Mouse (Mus musculus) hindbrain, embryonic 15.5 days (tissue): ENCODE data around the gene Olfr597. TPM values are rescaled to one million over a fixed set of nuclear protein-coding genes. Genes with fewer than 3 reads are reported as not detected.
"Not testable (repeated sequence)": the region's sequence is repeated elsewhere in the genome, so short reads cannot be mapped to it uniquely, and the experiment has no call there.

Source experiments
- ATAC-seq: fragments of 200-750 bp; cut with Nextera tagmentation; 2 replicates; pipeline ENCODE4 v1.8.0; 2017; ENCODE audit warnings: low read depth, moderate number of reproducible peaks, moderate TSS enrichment; ENCODE audit not compliant: low FRiP score
- H3K27ac ChIP-seq: fragments of 300-500 bp; sonication (generic); replicated peaks from 2 replicates; pipeline ENCODE4 v1.5.1; 2015; ENCODE audit warnings: mild to moderate bottlenecking, inconsistent platforms
- H3K27me3 ChIP-seq: fragments of 300-500 bp; sonication (generic); 2 replicates; pipeline ENCODE4 v1.6.1; 2015; ENCODE audit warnings: control low read depth, inconsistent platforms
- H3K36me3 ChIP-seq: fragments of 300-500 bp; sonication (generic); 2 replicates; pipeline ENCODE4 v1.6.1; 2015; ENCODE audit warnings: control low read depth, inconsistent platforms
- H3K4me1 ChIP-seq: fragments of 300-500 bp; sonication (generic); replicated peaks from 2 replicates; pipeline ENCODE4 v1.6.1; 2015; ENCODE audit warnings: control low read depth, inconsistent platforms
- H3K4me2 ChIP-seq: fragments of 300-500 bp; sonication (generic); 2 replicates; pipeline ENCODE4 v1.6.1; 2015; ENCODE audit warnings: moderate library complexity, mild to moderate bottlenecking, inconsistent platforms
- H3K4me3 ChIP-seq: fragments of 300-500 bp; sonication (generic); 2 replicates; pipeline ENCODE4 v1.5.1; 2015; ENCODE audit warnings: mild to moderate bottlenecking, inconsistent platforms
- H3K9ac ChIP-seq: fragments of 300-500 bp; sonication (generic); 2 replicates; pipeline ENCODE4 v1.6.1; 2015; ENCODE audit warnings: inconsistent platforms
- H3K9me3 ChIP-seq: fragments of 300-500 bp; sonication (generic); 2 replicates; pipeline ENCODE4 v1.6.1; 2016; ENCODE audit warnings: control low read depth, inconsistent platforms
- WGBS: fragments of 180-500 bp; shearing (Covaris S2); methylation state at CpG from one replicate; pipeline ENCODE4 v1.1.7; 2015; 5-methylcytosine and 5-hydroxymethylcytosine counted together
- microRNA-seq: library from miRNA; unstranded; fragments of <30 nt; microRNA quantifications from one replicate; pipeline ENCODE4, GENCODE M21; 2016
- polyA plus RNA-seq: library from polyadenylated mRNA; unstranded; fragments of >200 nt; fragmentation: Nextera tagmentation; extraction: Ambion mirVana; gene quantifications from 2 replicates; pipeline ENCODE4 v1.2.1, GENCODE M21; 2015

The Olfr597 gene
- polyA plus RNA-seq = not detected in 2 replicates

- not testable (repeated sequence) for H3K27me3 ChIP-seq, H3K4me3 ChIP-seq, H3K9me3 ChIP-seq, H3K36me3 ChIP-seq, ATAC-seq, H3K4me2 ChIP-seq, H3K4me1 ChIP-seq, H3K27ac ChIP-seq, H3K9ac ChIP-seq
- 95% methylated on average over 2 of the region's 2 CpGs for WGBS
These were observed at the start of gene Olfr597 for GRCm38 (mm10) chr7:103316015-103316414. Olfr597 (plus strand) TSS chr7:103316315.

GRCm38 (mm10) chr7:103305348-103305747, 10.8 kb upstream of the Olfr597 start, which contains the start of gene Olfr596:
Olfr596 (plus strand) TSS chr7:103305648.
- WGBS = 87% methylated on average over 2 of the region's 2 CpGs
- not testable (repeated sequence) for ATAC-seq, H3K9ac ChIP-seq

GRCm38 (mm10) chr7:103323268-103323667, 7.2 kb downstream of the Olfr597 start, which contains the start of gene Olfr598:
Olfr598 (plus strand) TSS chr7:103323568.
- Histone ChIP-seq H3K27ac (no peak within 1 kb of the TSS), H3K36me3 (no peaks in the 10 kb centered on the region), H3K4me1 (no peaks in the 10 kb centered on the region), H3K4me3 (no peak within 1 kb of the TSS), H3K9ac (no peak within 1 kb of the TSS), H3K4me2 (no peak within 1 kb of the TSS), H3K9me3 (no peaks in the 10 kb centered on the region), H3K27me3 (no peaks in the 10 kb centered on the region)
- no peak for ATAC-seq

More at GRCm38 (mm10) chr7:103305348-103305747, 10.8 kb upstream of the Olfr597 start, which contains the start of gene Olfr596:
- H3K27ac ChIP-seq, H3K4me1 ChIP-seq, H3K4me3 ChIP-seq, H3K9me3 ChIP-seq, H3K27me3 ChIP-seq, H3K4me2 ChIP-seq, H3K36me3 ChIP-seq: not testable (repeated sequence)

DNA sequence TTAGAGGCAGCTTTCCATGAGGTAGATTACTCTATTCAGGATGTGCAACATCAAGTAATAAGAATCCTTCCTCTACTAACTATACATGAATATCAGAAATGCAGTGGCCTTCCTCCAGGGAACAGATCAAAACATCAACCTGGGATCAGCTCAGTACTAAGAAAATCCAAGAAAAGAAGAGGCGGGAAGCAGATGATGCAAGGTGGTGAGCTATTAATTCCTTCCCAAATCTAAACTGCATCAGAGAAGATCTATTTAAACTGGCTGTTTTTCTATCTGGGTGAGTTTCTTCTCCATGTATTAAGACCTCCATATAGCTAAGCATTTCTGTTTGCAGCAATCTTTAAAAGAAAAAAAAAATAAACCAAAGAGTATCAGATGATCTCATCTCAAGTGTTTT, 19.5 kb downstream of the Olfr597 start, which contains the start of gene Olfr599:
Olfr599 (plus strand) TSS at position 301 of the 400 bp plus-strand sequence.
- Histone ChIP-seq H3K4me1 (no peaks in the 10 kb centered on the region), H3K9ac (no peak within 1 kb of the TSS), H3K4me2 (no peak within 1 kb of the TSS), H3K36me3 (no peaks in the 10 kb centered on the region), H3K27ac (no peak within 1 kb of the TSS), H3K9me3 (no peaks in the 10 kb centered on the region), H3K27me3 (no peaks in the 10 kb centered on the region), H3K4me3 (no peak within 1 kb of the TSS)
- ATAC-seq = no peak
- 91% methylated on average over 1 of the region's 1 CpGs for WGBS

DNA sequence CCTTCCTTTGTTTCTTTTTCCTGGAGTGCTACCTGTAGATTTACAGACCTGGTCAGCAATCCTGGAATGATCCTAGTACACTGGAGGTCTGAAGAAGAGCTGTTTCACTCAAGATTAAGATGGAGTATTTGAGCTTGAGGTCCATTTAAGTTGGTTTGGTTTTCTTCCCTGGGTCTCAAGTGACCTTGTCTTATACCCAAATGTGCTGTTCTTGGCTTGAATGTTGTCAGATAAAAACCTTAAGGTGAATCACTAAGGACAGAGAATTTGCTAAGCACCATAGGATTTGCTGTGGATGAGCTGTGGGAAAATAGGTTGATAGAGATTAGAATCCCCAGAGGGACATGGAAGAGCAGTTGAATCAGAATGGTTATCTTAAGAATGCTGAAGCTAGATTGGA, 33.5 kb downstream of the Olfr597 start, which contains the start of gene Olfr600:
Olfr600 (minus strand) TSS at position 101 of the 400 bp plus-strand sequence.
- ATAC-seq = no peak

GRCm38 (mm10) chr7:103362555-103362954, 46.4 kb downstream of the Olfr597 start, which contains the start of gene Olfr601:
Olfr601 (minus strand) TSS chr7:103362655.
- no peak for ATAC-seq
- no peaks in the 10 kb centered on the region for H3K4me1 ChIP-seq
- no peak within 1 kb of the TSS for H3K4me2 ChIP-seq
- H3K27ac ChIP-seq = no peak within 1 kb of the TSS
- H3K9me3 ChIP-seq = no peaks in the 10 kb centered on the region
- 88% methylated on average over 1 of the region's 1 CpGs for WGBS
- no peak within 1 kb of the TSS for H3K4me3 ChIP-seq
- no peaks in the 10 kb centered on the region for H3K36me3 ChIP-seq
- no peaks in the 10 kb centered on the region for H3K27me3 ChIP-seq
- no peak within 1 kb of the TSS for H3K9ac ChIP-seq

More for the DNA sequence above, 33.5 kb downstream of the Olfr597 start, which contains the start of gene Olfr600:
- Histone ChIP-seq H3K9me3 (no peaks in the 10 kb centered on the region), H3K4me3 (no peak within 1 kb of the TSS), H3K4me1 (no peaks in the 10 kb centered on the region), H3K36me3 (no peaks in the 10 kb centered on the region), H3K4me2 (no peak within 1 kb of the TSS), H3K27me3 (no peaks in the 10 kb centered on the region), H3K27ac (no peak within 1 kb of the TSS), H3K9ac (no peak within 1 kb of the TSS)

Small RNAs within 50 kb of the gene (microRNA-seq; reads per million reads assigned to microRNA genes)
- gene Gm23550 = not detected

Other genes with a start within 250 kb of the Olfr597 start
- not detected in 2 replicates for gene Olfr584, start 234.4 kb upstream of the Olfr597 start, polyA plus RNA-seq
- gene Olfr585, start 218.6 kb upstream of the Olfr597 start, polyA plus RNA-seq = not detected in 2 replicates
- gene Olfr586, start 190.7 kb upstream of the Olfr597 start, polyA plus RNA-seq = not detected in 2 replicates
- gene Olfr588-ps1, start 175.4 kb upstream of the Olfr597 start, polyA plus RNA-seq = not detected in 2 replicates
- not detected in 2 replicates for gene Olfr589, start 160.0 kb upstream of the Olfr597 start, polyA plus RNA-seq
- not detected in 2 replicates for gene Olfr591, start 138.0 kb upstream of the Olfr597 start, polyA plus RNA-seq
- gene Olfr592, start 131.5 kb upstream of the Olfr597 start, polyA plus RNA-seq = not detected in 2 replicates
- not detected in 2 replicates for gene Olfr593, start 104.5 kb upstream of the Olfr597 start, polyA plus RNA-seq
- gene Olfr594, start 99.3 kb upstream of the Olfr597 start, polyA plus RNA-seq = not detected in 2 replicates
- not detected in 2 replicates for gene Usp17ld, start 63.8 kb upstream of the Olfr597 start, polyA plus RNA-seq
- not detected in 2 replicates for gene Olfr596, start 10.7 kb upstream of the Olfr597 start, polyA plus RNA-seq
- gene Olfr598, start 7.3 kb downstream of the Olfr597 start, polyA plus RNA-seq = not detected in 2 replicates
- gene Olfr599, start 19.6 kb downstream of the Olfr597 start, polyA plus RNA-seq = not detected in 2 replicates
- gene Olfr600, start 33.4 kb downstream of the Olfr597 start, polyA plus RNA-seq = not detected in 2 replicates
- not detected in 2 replicates for gene Olfr601, start 46.3 kb downstream of the Olfr597 start, polyA plus RNA-seq
- not detected in 2 replicates for gene Olfr603, start 69.9 kb downstream of the Olfr597 start, polyA plus RNA-seq
- gene Usp17lc, start 98.8 kb downstream of the Olfr597 start, polyA plus RNA-seq = not detected in 2 replicates
- not detected in 2 replicates for gene Olfr605, start 129.1 kb downstream of the Olfr597 start, polyA plus RNA-seq
- not detected in 2 replicates for gene Olfr606, start 132.7 kb downstream of the Olfr597 start, polyA plus RNA-seq
- not detected in 2 replicates for gene Olfr607, start 147.8 kb downstream of the Olfr597 start, polyA plus RNA-seq
- gene Olfr608, start 153.6 kb downstream of the Olfr597 start, polyA plus RNA-seq = not detected in 2 replicates
- not detected in 2 replicates for gene Olfr609, start 181.7 kb downstream of the Olfr597 start, polyA plus RNA-seq
- not detected in 2 replicates for gene Olfr610, start 195.8 kb downstream of the Olfr597 start, polyA plus RNA-seq
- gene Olfr611, start 204.5 kb downstream of the Olfr597 start, polyA plus RNA-seq = not detected in 2 replicates
- gene Olfr612, start 226.4 kb downstream of the Olfr597 start, polyA plus RNA-seq = not detected in 2 replicates
- not detected in 2 replicates for gene Olfr613, start 231.8 kb downstream of the Olfr597 start, polyA plus RNA-seq
- gene Olfr615, start 239.8 kb downstream of the Olfr597 start, polyA plus RNA-seq = not detected in 2 replicates